Mouse (Mus musculus): ENCODE measurements around the gene Cox14. TPM values are rescaled to one million over a fixed set of nuclear protein-coding genes. Genes with fewer than 3 reads are reported as not detected.

The Cox14 gene
- polyA plus RNA-seq, 1 experiment from 2014 or later: 145 TPM

- no peak overlapping the region for H3K9ac ChIP-seq (replicated peaks)
- H3K4me2 ChIP-seq: no peak overlapping the region
- H3K27me3 ChIP-seq: no peaks in the 10 kb centered on the region
- no peak overlapping the region for H3K4me3 ChIP-seq (replicated peaks)
- 93% methylated on average over 3 of the region's 4 CpGs for WGBS
- peaks cover 15% of the 10 kb centered on the region for H3K4me1 ChIP-seq (replicated peaks)
- H3K36me3 ChIP-seq: peaks cover 59% of the 10 kb centered on the region
- ATAC-seq (ENCODE audit: insufficient number of reproducible peaks, insufficient read depth, low FRiP score, low TSS enrichment, low read depth): no peak
- H3K27ac ChIP-seq: no peak overlapping the region
- peaks cover 7% of the 10 kb centered on the region for H3K9me3 ChIP-seq
Observed at GRCm38 (mm10) chr15:99729056-99729783, 3.8 kb downstream of the Cox14 start.

- Histone ChIP-seq H3K4me3 (replicated peaks) (no peak overlapping the region), H3K27ac (no peak overlapping the region), H3K36me3 (peaks cover 79% of the 10 kb centered on the region), H3K9me3 (peaks cover 7% of the 10 kb centered on the region), H3K4me1 (replicated peaks) (peaks cover 5% of the 10 kb centered on the region; the same call in 1 of the 2 replicates), H3K9ac (replicated peaks) (no peak overlapping the region), H3K4me2 (no peak overlapping the region), H3K27me3 (no peaks in the 10 kb centered on the region)
- 98% methylated on average over 2 of the region's 2 CpGs for WGBS
- no peak for ATAC-seq (ENCODE audit: insufficient number of reproducible peaks, insufficient read depth, low FRiP score, low TSS enrichment, low read depth)
Observed at GRCm38 (mm10) chr15:99731167-99731566, 5.7 kb downstream of the Cox14 start.

- Histone ChIP-seq H3K27ac (no peak overlapping the region), H3K4me1 (replicated peaks) (peaks cover 1% of the 10 kb centered on the region; the same call in 1 of the 2 replicates), H3K4me2 (no peak overlapping the region), H3K9me3 (peaks cover 7% of the 10 kb centered on the region), H3K9ac (replicated peaks) (no peak overlapping the region), H3K4me3 (replicated peaks) (no peak overlapping the region), H3K36me3 (peaks cover 84% of the 10 kb centered on the region), H3K27me3 (no peaks in the 10 kb centered on the region)
- WGBS: 89% methylated on average over 3 of the region's 3 CpGs
- no peak for ATAC-seq (ENCODE audit: insufficient number of reproducible peaks, insufficient read depth, low FRiP score, low TSS enrichment, low read depth)
Observed at GRCm38 (mm10) chr15:99731678-99732077, 6.3 kb downstream of the Cox14 start.

GRCm38 (mm10) chr15:99733186-99733585 lies 7.8 kb downstream of the Cox14 start:
- Histone ChIP-seq H3K4me3 (replicated peaks) (no peak overlapping the region), H3K4me1 (replicated peaks) (no peaks in the 10 kb centered on the region), H3K27me3 (no peaks in the 10 kb centered on the region), H3K9me3 (peaks cover 7% of the 10 kb centered on the region), H3K27ac (no peak overlapping the region), H3K36me3 (peaks cover 91% of the 10 kb centered on the region), H3K4me2 (no peak overlapping the region), H3K9ac (replicated peaks) (no peak overlapping the region)
- ATAC-seq (ENCODE audit: insufficient number of reproducible peaks, insufficient read depth, low FRiP score, low TSS enrichment, low read depth): no peak
- 90% methylated on average over 5 of the region's 5 CpGs for WGBS

- H3K36me3 ChIP-seq: peaks cover 93% of the 10 kb centered on the region
- no peak overlapping the region for H3K4me3 ChIP-seq (replicated peaks)
- WGBS: 81% methylated on average over 2 of the region's 2 CpGs
- ATAC-seq (ENCODE audit: insufficient number of reproducible peaks, insufficient read depth, low FRiP score, low TSS enrichment, low read depth): no peak
- H3K9me3 ChIP-seq: no peaks in the 10 kb centered on the region
- H3K9ac ChIP-seq (replicated peaks): no peak overlapping the region
- no peak overlapping the region for H3K27ac ChIP-seq
- H3K27me3 ChIP-seq: no peaks in the 10 kb centered on the region
- no peak overlapping the region for H3K4me2 ChIP-seq
- H3K4me1 ChIP-seq (replicated peaks): no peaks in the 10 kb centered on the region
Observed at GRCm38 (mm10) chr15:99735631-99736030, 10.2 kb downstream of the Cox14 start.

GRCm38 (mm10) chr15:99736675-99737074 lies 11.3 kb downstream of the Cox14 start:
- WGBS: 92% methylated on average over 11 of the region's 11 CpGs

GRCm38 (mm10) chr15:99740229-99740628 lies 14.8 kb downstream of the Cox14 start:
- H3K9me3 ChIP-seq: no peaks in the 10 kb centered on the region
- H3K27ac ChIP-seq: no peak overlapping the region
- H3K36me3 ChIP-seq: peaks cover 95% of the 10 kb centered on the region
- WGBS: 86% methylated on average over 4 of the region's 4 CpGs
- no peak overlapping the region for H3K4me2 ChIP-seq
- H3K9ac ChIP-seq (replicated peaks): no peak overlapping the region
- no peaks in the 10 kb centered on the region for H3K4me1 ChIP-seq (replicated peaks)
- no peak for ATAC-seq (ENCODE audit: insufficient number of reproducible peaks, insufficient read depth, low FRiP score, low TSS enrichment, low read depth)
- H3K27me3 ChIP-seq: no peaks in the 10 kb centered on the region
- no peak overlapping the region for H3K4me3 ChIP-seq (replicated peaks)

More at GRCm38 (mm10) chr15:99736675-99737074, 11.3 kb downstream of the Cox14 start:
- Histone ChIP-seq H3K9ac (replicated peaks) (no peak overlapping the region), H3K4me2 (no peak overlapping the region), H3K27me3 (no peaks in the 10 kb centered on the region), H3K9me3 (no peaks in the 10 kb centered on the region), H3K4me3 (replicated peaks) (no peak overlapping the region), H3K27ac (no peak overlapping the region), H3K4me1 (replicated peaks) (no peaks in the 10 kb centered on the region), H3K36me3 (peaks cover 97% of the 10 kb centered on the region)
- ATAC-seq (ENCODE audit: insufficient number of reproducible peaks, insufficient read depth, low FRiP score, low TSS enrichment, low read depth): no peak

- no peak for ATAC-seq (ENCODE audit: insufficient number of reproducible peaks, insufficient read depth, low FRiP score, low TSS enrichment, low read depth)
- H3K9me3 ChIP-seq: no peaks in the 10 kb centered on the region
- no peaks in the 10 kb centered on the region for H3K27me3 ChIP-seq
- peaks cover 6% of the 10 kb centered on the region; the same call in 1 of the 2 replicates for H3K4me1 ChIP-seq (replicated peaks)
- 0 out of 2 replicates have a peak overlapping the region, but pooled peaks have one; percentile 4 for H3K27ac ChIP-seq
- peaks cover 18% of the 10 kb centered on the region for H3K36me3 ChIP-seq
- H3K9ac ChIP-seq (replicated peaks): no peak overlapping the region
- H3K4me2 ChIP-seq: no peak overlapping the region
- WGBS: 77% methylated on average over 3 of the region's 3 CpGs
- no peak overlapping the region for H3K4me3 ChIP-seq (replicated peaks)
Observed at GRCm38 (mm10) chr15:99754204-99754603, 28.8 kb downstream of the Cox14 start.

- no peaks in the 10 kb centered on the region for H3K27me3 ChIP-seq
- WGBS: 90% methylated on average over 4 of the region's 4 CpGs
Observed at GRCm38 (mm10) chr15:99767467-99767866, 42.0 kb downstream of the Cox14 start.

GRCm38 (mm10) chr15:99768761-99769160 lies 43.3 kb downstream of the Cox14 start:
- WGBS: 83% methylated on average over 1 of the region's 1 CpGs
- Histone ChIP-seq H3K9me3 (no peaks in the 10 kb centered on the region), H3K27ac (no peak overlapping the region), H3K4me1 (replicated peaks) (peaks cover 14% of the 10 kb centered on the region), H3K4me2 (no peak overlapping the region), H3K27me3 (no peaks in the 10 kb centered on the region), H3K4me3 (replicated peaks) (no peak overlapping the region), H3K9ac (replicated peaks) (no peak overlapping the region), H3K36me3 (peaks cover 21% of the 10 kb centered on the region)
- no peak for ATAC-seq (ENCODE audit: insufficient number of reproducible peaks, insufficient read depth, low FRiP score, low TSS enrichment, low read depth)

More at GRCm38 (mm10) chr15:99767467-99767866, 42.0 kb downstream of the Cox14 start:
- no peak for ATAC-seq (ENCODE audit: insufficient number of reproducible peaks, insufficient read depth, low FRiP score, low TSS enrichment, low read depth)
- Histone ChIP-seq H3K4me1 (replicated peaks) (peaks cover 14% of the 10 kb centered on the region), H3K9ac (replicated peaks) (no peak overlapping the region), H3K4me3 (replicated peaks) (no peak overlapping the region), H3K4me2 (no peak overlapping the region), H3K9me3 (no peaks in the 10 kb centered on the region), H3K27ac (no peak overlapping the region), H3K36me3 (peaks cover 21% of the 10 kb centered on the region)

GRCm38 (mm10) chr15:99771004-99771500 lies 45.6 kb downstream of the Cox14 start:
- Histone ChIP-seq H3K4me1 (replicated peaks) (peaks cover 14% of the 10 kb centered on the region), H3K9me3 (no peaks in the 10 kb centered on the region), H3K27ac (peak overlapping the region; percentile 94), H3K4me3 (replicated peaks) (peak overlapping the region; percentile 71), H3K27me3 (no peaks in the 10 kb centered on the region), H3K4me2 (peak overlapping the region; percentile 70), H3K36me3 (peaks cover 4% of the 10 kb centered on the region; the same call in 1 of the 2 replicates), H3K9ac (replicated peaks) (peak overlapping the region; percentile 93)
- ATAC-seq (ENCODE audit: insufficient number of reproducible peaks, insufficient read depth, low FRiP score, low TSS enrichment, low read depth): no peak
- WGBS: 31% methylated on average over 5 of the region's 5 CpGs
